Mouse (Mus musculus): ENCODE data around the gene Tceal5. TPM values are rescaled to one million over a fixed set of nuclear protein-coding genes. Genes with fewer than 3 reads are reported as not detected.
"Not testable (repeated sequence)": the region's sequence is repeated elsewhere in the genome, so short reads cannot be mapped to it uniquely, and the experiment has no call there.

The Tceal5 gene
- polyA plus RNA-seq, 1 experiment from 2014 or later: 15.2 TPM

GRCm38 (mm10) chrX:136214729-136215677 is 11.3 kb upstream of the Tceal5 start, which contains the start of the genes Tceal7 and Bex1:
Tceal7 (plus strand) TSS chrX:136214779.
Bex1 (minus strand) TSS chrX:136215513.
- peak; percentile 83 for ATAC-seq (ENCODE audit: extremely low read depth, insufficient number of reproducible peaks, low FRiP score, low TSS enrichment)
- 14% methylated on average over 24 of the region's 67 CpGs for WGBS
- H3K4me2 ChIP-seq: peak within 1 kb of the TSS; percentile 61
- H3K4me3 ChIP-seq: peak within 1 kb of the TSS; percentile 53
- H3K36me3 ChIP-seq; H3K4me1 ChIP-seq; H3K27me3 ChIP-seq (replicated peaks); H3K9me3 ChIP-seq: not testable (repeated sequence)
- H3K9ac ChIP-seq: peak within 1 kb of the TSS; percentile 76
- peak within 1 kb of the TSS; percentile 73 for H3K27ac ChIP-seq (replicated peaks)

DNA sequence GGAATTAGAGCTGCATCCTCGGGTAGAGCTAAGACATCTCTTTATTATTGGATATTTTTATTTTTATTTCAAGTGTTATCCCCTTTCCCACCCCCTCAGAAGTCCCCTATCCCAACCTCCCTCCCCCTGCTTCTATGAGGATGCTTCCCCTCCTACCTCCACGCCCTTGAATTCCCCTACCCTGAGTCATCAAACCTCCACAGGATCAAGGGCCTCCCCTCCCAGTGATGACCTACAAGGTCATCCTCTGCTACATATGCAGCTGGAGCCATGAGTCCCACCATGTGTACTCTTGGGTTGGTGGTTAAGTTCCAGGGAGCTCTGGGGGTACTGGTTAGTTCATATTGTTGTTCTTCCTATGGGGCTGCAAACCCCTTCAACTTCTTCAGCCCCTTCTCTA is 9.7 kb upstream of the Tceal5 start:
- Histone ChIP-seq H3K9ac (no peak overlapping the region), H3K4me3 (no peak overlapping the region), H3K27me3 (replicated peaks) (no peaks in the 10 kb centered on the region), H3K4me2 (no peak overlapping the region), H3K4me1 (no peaks in the 10 kb centered on the region), H3K36me3 (no peaks in the 10 kb centered on the region), H3K9me3 (no peaks in the 10 kb centered on the region), H3K27ac (replicated peaks) (no peak overlapping the region)
- WGBS: 42% methylated on average over 2 of the region's 2 CpGs
- ATAC-seq (ENCODE audit: extremely low read depth, insufficient number of reproducible peaks, low FRiP score, low TSS enrichment): no peak

GRCm38 (mm10) chrX:136204406-136204805 is 730 bp upstream of the Tceal5 start:
- no peak overlapping the region for H3K4me2 ChIP-seq
- H3K4me3 ChIP-seq: no peak overlapping the region
- ATAC-seq (ENCODE audit: extremely low read depth, insufficient number of reproducible peaks, low FRiP score, low TSS enrichment): no peak
- no peaks in the 10 kb centered on the region for H3K27me3 ChIP-seq (replicated peaks)
- 0 out of 2 replicates have a peak, but pooled peaks cover 5% of the 10 kb centered on the region for H3K4me1 ChIP-seq
- H3K9me3 ChIP-seq: no peaks in the 10 kb centered on the region
- 71% methylated on average over 6 of the region's 6 CpGs for WGBS
- no peak overlapping the region for H3K27ac ChIP-seq (replicated peaks)
- H3K36me3 ChIP-seq: no peaks in the 10 kb centered on the region
- H3K9ac ChIP-seq: no peak overlapping the region

DNA sequence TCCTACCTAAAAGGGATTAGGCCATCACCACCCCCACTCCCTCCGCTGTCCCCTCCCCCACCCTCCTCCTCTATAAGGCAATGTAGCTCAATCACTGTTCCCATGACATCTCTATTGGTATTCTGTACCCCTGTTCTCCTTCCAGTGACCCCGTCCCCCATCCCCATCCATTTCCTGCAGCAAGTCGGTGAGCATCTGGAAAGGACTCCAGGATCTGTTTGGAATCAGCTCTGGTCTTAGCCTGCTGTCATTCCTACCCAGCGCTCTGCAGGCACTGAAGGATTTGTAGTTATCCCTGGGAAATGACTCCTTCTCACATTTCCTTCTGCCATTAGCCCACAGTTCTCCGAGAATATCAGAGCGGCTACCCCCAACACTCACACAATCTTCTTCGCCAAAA is 419 bp downstream of the Tceal5 start:
- Histone ChIP-seq H3K9me3 (no peaks in the 10 kb centered on the region), H3K4me2 (peak overlapping the region; percentile 68), H3K4me1 (0 out of 2 replicates have a peak, but pooled peaks cover 5% of the 10 kb centered on the region), H3K27ac (replicated peaks) (peak overlapping the region; percentile 59), H3K9ac (peak overlapping the region; percentile 73), H3K36me3 (no peaks in the 10 kb centered on the region), H3K4me3 (peak overlapping the region; percentile 55), H3K27me3 (replicated peaks) (no peaks in the 10 kb centered on the region)
- no peak for ATAC-seq (ENCODE audit: extremely low read depth, insufficient number of reproducible peaks, low FRiP score, low TSS enrichment)
- WGBS: 16% methylated on average over 7 of the region's 7 CpGs

GRCm38 (mm10) chrX:136196873-136197272 is 6.8 kb downstream of the Tceal5 start:
- no peaks in the 10 kb centered on the region for H3K9me3 ChIP-seq
- WGBS: 40% methylated on average over 1 of the region's 1 CpGs
- ATAC-seq (ENCODE audit: extremely low read depth, insufficient number of reproducible peaks, low FRiP score, low TSS enrichment): no peak
- no peak overlapping the region for H3K4me3 ChIP-seq
- no peaks in the 10 kb centered on the region for H3K4me1 ChIP-seq
- H3K27ac ChIP-seq (replicated peaks): no peak overlapping the region
- no peak overlapping the region for H3K4me2 ChIP-seq
- H3K9ac ChIP-seq: no peak overlapping the region
- no peaks in the 10 kb centered on the region for H3K36me3 ChIP-seq
- H3K27me3 ChIP-seq (replicated peaks): no peaks in the 10 kb centered on the region

DNA sequence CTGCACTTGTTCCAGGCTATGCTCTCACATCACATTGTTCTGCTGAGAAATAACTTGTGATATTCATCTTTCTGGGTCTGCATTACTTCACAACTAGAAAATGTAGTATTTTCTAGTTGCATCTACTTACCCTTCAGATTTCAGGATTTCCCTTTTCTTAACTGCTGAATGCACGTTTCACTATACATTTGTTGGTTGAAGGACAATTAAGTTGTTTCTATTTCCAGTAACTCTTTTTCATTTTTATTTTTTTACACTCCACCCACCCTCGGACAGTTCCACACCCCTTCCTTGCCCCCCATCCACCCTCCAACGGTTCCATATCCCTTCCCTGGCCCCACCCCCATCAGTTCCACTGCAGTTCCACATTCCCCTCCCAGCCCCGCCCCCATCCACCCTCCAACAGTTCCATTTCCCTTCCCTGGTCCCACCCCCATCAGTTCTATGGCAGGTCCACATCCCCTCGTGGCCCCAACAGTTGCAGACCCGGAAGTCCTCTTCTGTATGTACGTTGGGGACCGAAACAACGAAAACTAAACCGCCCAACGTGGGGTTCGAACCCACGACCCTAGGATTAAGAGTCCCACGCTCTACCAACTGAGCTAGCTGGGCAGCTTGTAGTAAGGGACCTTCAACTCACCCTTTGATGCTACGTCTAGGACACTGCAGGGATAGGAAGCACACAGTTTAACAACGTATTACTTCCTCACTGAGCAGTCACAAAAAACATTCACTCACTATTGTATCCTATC is 8.3 kb downstream of the Tceal5 start:
- 76% methylated on average over 16 of the region's 16 CpGs for WGBS
- H3K27ac ChIP-seq (replicated peaks): no peak overlapping the region
- H3K9ac ChIP-seq: no peak overlapping the region
- ATAC-seq (ENCODE audit: extremely low read depth, insufficient number of reproducible peaks, low FRiP score, low TSS enrichment): no peak
- no peak overlapping the region for H3K4me2 ChIP-seq
- H3K4me1 ChIP-seq: no peaks in the 10 kb centered on the region
- H3K4me3 ChIP-seq: no peak overlapping the region
- H3K36me3 ChIP-seq: no peaks in the 10 kb centered on the region
- no peaks in the 10 kb centered on the region for H3K27me3 ChIP-seq (replicated peaks)
- no peaks in the 10 kb centered on the region for H3K9me3 ChIP-seq

DNA sequence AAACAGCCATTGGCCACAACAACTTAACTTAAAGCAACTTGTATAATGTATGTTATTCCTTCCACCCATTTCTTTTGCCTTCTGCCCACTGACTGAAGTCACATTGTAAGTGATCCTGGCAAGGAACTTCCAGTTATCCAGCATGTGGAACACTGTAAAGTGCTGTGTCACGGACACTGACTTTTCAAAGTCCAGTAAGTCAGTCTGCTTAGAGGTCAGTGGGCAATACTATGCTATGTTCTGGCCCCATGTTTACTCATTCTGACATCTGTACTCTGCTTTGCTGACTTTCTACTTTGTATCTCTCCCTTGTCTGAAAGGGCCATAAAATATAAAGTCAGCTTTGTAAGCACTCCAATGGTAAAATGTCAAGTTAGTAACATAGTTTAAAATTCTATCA is 20.6 kb downstream of the Tceal5 start:
- no peak overlapping the region for H3K4me3 ChIP-seq
- WGBS: 89% methylated on average over 1 of the region's 1 CpGs

GRCm38 (mm10) chrX:136180897-136181553 is 22.7 kb downstream of the Tceal5 start:
- H3K27ac ChIP-seq (replicated peaks): no peak overlapping the region
- H3K9ac ChIP-seq: no peak overlapping the region
- no peaks in the 10 kb centered on the region for H3K4me1 ChIP-seq
- H3K4me2 ChIP-seq: 0 out of 2 replicates have a peak overlapping the region, but pooled peaks have one; percentile 3
- H3K27me3 ChIP-seq (replicated peaks): 0 out of 2 replicates have a peak, but pooled peaks cover 4% of the 10 kb centered on the region
- WGBS: 26% methylated on average over 9 of the region's 11 CpGs
- H3K4me3 ChIP-seq: no peak overlapping the region
- no peaks in the 10 kb centered on the region for H3K9me3 ChIP-seq
- H3K36me3 ChIP-seq: no peaks in the 10 kb centered on the region
- ATAC-seq (ENCODE audit: extremely low read depth, insufficient number of reproducible peaks, low FRiP score, low TSS enrichment): no peak

More for the DNA sequence above, 20.6 kb downstream of the Tceal5 start:
- H3K27ac ChIP-seq (replicated peaks): no peak overlapping the region
- H3K27me3 ChIP-seq (replicated peaks): no peaks in the 10 kb centered on the region
- H3K4me2 ChIP-seq: no peak overlapping the region
- no peak for ATAC-seq (ENCODE audit: extremely low read depth, insufficient number of reproducible peaks, low FRiP score, low TSS enrichment)
- H3K36me3 ChIP-seq: no peaks in the 10 kb centered on the region
- H3K9me3 ChIP-seq: no peaks in the 10 kb centered on the region
- no peaks in the 10 kb centered on the region for H3K4me1 ChIP-seq
- H3K9ac ChIP-seq: no peak overlapping the region

- H3K36me3 ChIP-seq: peaks cover 11% of the 10 kb centered on the region; the same call in 1 of the 2 replicates
- ATAC-seq (ENCODE audit: extremely low read depth, insufficient number of reproducible peaks, low FRiP score, low TSS enrichment): no peak
- H3K4me2 ChIP-seq: peak overlapping the region; percentile 74
- H3K9ac ChIP-seq: peak overlapping the region; percentile 74
- no peaks in the 10 kb centered on the region for H3K9me3 ChIP-seq
- H3K4me3 ChIP-seq: peak overlapping the region; percentile 68
- 0 out of 2 replicates have a peak, but pooled peaks cover 4% of the 10 kb centered on the region for H3K27me3 ChIP-seq (replicated peaks)
- peak overlapping the region; percentile 88 for H3K27ac ChIP-seq (replicated peaks)
- H3K4me1 ChIP-seq: peaks cover 4% of the 10 kb centered on the region; the same call in 1 of the 2 replicates
- WGBS: 21% methylated on average over 10 of the region's 10 CpGs
These were observed 30.9 kb downstream of the Tceal5 start for GRCm38 (mm10) chrX:136172786-136173185.

DNA sequence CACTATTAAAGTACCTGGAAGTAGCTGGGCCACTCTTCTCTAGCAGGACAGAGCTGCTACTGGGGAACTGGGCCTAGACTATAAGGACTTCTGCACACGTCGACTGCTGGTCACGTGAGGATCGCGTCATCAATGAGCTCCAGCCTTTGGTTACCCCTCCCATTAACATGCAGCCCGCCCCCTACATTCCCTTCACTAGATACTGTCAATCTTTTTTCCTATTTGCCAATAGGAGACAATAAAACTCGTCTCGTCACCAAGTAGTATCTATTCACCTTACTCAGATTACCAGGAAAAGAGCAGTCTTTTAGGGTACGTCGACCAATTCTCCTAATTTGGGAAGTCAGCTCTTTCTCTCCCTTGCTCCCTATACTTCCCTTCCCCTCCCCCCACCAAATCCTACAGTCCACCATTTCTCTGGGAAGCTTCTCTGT is 31.5 kb downstream of the Tceal5 start, which contains the start of gene Tceal8:
Gene Tceal8, minus strand, starts transcription at position 225 of the 434 bp plus-strand sequence.
- Histone ChIP-seq H3K4me3 (peak within 1 kb of the TSS; percentile 68), H3K4me1 (peaks cover 4% of the 10 kb centered on the region; the same call in 1 of the 2 replicates), H3K4me2 (peak within 1 kb of the TSS; percentile 74), H3K36me3 (peaks cover 11% of the 10 kb centered on the region; the same call in 1 of the 2 replicates), H3K27me3 (replicated peaks) (0 out of 2 replicates have a peak, but pooled peaks cover 4% of the 10 kb centered on the region), H3K9ac (peak within 1 kb of the TSS; percentile 91), H3K9me3 (no peaks in the 10 kb centered on the region), H3K27ac (replicated peaks) (peak within 1 kb of the TSS; percentile 94)
- ATAC-seq (ENCODE audit: extremely low read depth, insufficient number of reproducible peaks, low FRiP score, low TSS enrichment): peak; percentile 90
- WGBS: 5% methylated on average over 10 of the region's 10 CpGs
